Mouse (Mus musculus): ENCODE data around the gene Nme8. TPM values are rescaled to one million over a fixed set of nuclear protein-coding genes. Genes with fewer than 3 reads are reported as not detected.

Nme8 gene
- polyA plus RNA-seq (2012), result not detected in 2 replicates

- no peak for TF ChIP-seq GATA1 (IDR thresholded peaks at IDR 0.05; ENCODE audit: low read length)
Observed at GRCm38 (mm10) chr13:19697790-19698189, at the start of gene Nme8. TSS of gene Nme8 (minus strand) at chr13:19697794.

- TF ChIP-seq GATA1 (IDR thresholded peaks at IDR 0.05; ENCODE audit: low read length), result no peak
Observed at GRCm38 (mm10) chr13:19745741-19746140, 48.1 kb upstream of the Nme8 start.

GRCm38 (mm10) chr13:19744536-19744935, 46.9 kb upstream of the Nme8 start:
- TF ChIP-seq GATA1 (IDR thresholded peaks at IDR 0.05; ENCODE audit: low read length), result no peak

DNA sequence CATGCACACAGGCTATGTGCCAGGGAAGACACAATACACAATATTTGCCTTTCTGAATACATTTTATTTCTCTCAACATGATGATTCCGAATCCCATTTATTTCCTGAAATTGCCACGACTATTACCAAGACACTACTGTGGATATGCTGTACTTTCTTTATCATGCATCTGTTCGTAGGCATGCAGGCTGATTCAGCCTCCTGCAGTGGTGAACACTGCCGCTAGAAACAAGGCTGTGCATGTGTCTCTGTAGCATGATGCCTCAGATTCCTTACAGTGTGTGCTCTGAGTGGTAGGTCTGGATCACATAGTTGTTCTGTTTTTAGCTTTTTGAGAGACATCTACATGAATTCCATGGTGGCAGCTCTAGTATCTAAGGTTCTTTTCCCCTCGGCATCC, 37.0 kb upstream of the Nme8 start:
- TF ChIP-seq GATA1 (IDR thresholded peaks at IDR 0.05; ENCODE audit: low read length), result no peak

GRCm38 (mm10) chr13:19730826-19731225, 33.2 kb upstream of the Nme8 start:
- no peak for TF ChIP-seq GATA1 (IDR thresholded peaks at IDR 0.05; ENCODE audit: low read length)

GRCm38 (mm10) chr13:19718954-19719353, 21.4 kb upstream of the Nme8 start:
- TF ChIP-seq GATA1 (IDR thresholded peaks at IDR 0.05; ENCODE audit: low read length), result no peak

GRCm38 (mm10) chr13:19717201-19717600, 19.6 kb upstream of the Nme8 start:
- no peak for TF ChIP-seq GATA1 (IDR thresholded peaks at IDR 0.05; ENCODE audit: low read length)

GRCm38 (mm10) chr13:19703806-19704205, 6.2 kb upstream of the Nme8 start:
- no peak for TF ChIP-seq GATA1 (IDR thresholded peaks at IDR 0.05; ENCODE audit: low read length)

DNA sequence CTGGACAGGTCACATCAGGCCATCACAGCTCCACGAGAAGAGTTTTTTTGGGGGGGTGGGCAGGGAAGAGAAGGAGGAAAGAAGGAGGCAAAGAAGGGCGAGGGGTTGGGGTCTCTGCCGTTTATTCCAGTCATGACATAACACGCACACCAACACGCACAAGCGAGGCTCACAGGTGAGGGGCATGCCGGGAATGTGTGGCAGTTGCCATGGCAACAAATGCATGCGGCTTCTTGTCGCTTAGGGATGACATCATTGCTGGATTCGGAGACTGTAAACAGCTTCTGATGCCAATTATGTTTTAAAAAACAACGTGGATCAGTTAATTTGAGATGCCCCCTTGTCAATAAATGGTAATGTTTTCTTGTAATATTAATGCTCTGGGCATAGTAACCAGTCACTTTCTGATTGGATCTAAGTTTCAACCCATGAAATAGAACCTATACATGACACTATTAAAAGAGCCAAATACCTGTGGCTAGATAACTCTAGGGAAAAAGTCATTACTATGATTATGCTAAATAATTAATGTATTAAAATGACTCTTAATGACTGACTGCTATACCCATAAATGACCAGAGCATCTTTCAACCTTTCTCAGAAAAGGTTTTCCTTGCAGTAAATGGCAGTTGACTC, 4.0 kb upstream of the Nme8 start:
- no peak for TF ChIP-seq GATA1 (IDR thresholded peaks at IDR 0.05; ENCODE audit: low read length)

GRCm38 (mm10) chr13:19700733-19701442, 3.3 kb upstream of the Nme8 start:
- TF ChIP-seq GATA1 (IDR thresholded peaks at IDR 0.05; ENCODE audit: low read length), result no peak

- no peak for TF ChIP-seq GATA1 (IDR thresholded peaks at IDR 0.05; ENCODE audit: low read length)
Observed at GRCm38 (mm10) chr13:19698524-19699173, 1.1 kb upstream of the Nme8 start.

DNA sequence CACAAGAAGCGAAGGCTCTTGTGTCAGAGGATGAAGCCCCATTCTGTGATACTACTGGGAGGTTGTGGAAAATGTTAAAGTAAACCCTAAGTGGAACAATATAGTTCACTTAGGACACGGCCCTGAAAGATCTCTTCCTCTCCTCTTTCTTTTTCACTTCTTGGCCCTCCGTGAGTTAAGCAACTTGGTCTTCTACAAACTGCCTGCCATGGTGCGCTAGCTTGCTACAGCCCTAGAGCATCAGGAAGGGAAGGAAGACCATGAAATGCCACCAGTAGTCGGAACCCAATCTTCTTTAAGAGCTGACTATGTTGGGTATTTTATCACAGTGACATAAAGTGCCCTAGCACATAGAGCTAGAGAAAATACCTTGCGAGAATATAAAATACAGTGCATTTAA, 7.2 kb downstream of the Nme8 start:
- TF ChIP-seq GATA1 (IDR thresholded peaks at IDR 0.05; ENCODE audit: low read length), result no peak

GRCm38 (mm10) chr13:19689971-19690370, 7.6 kb downstream of the Nme8 start:
- TF ChIP-seq GATA1 (IDR thresholded peaks at IDR 0.05; ENCODE audit: low read length), result no peak

GRCm38 (mm10) chr13:19684007-19684406, 13.6 kb downstream of the Nme8 start:
- no peak for TF ChIP-seq GATA1 (IDR thresholded peaks at IDR 0.05; ENCODE audit: low read length)

GRCm38 (mm10) chr13:19682879-19683640, 14.5 kb downstream of the Nme8 start:
- TF ChIP-seq GATA1 (IDR thresholded peaks at IDR 0.05; ENCODE audit: low read length), result no peak

GRCm38 (mm10) chr13:19674601-19675000, 23.0 kb downstream of the Nme8 start:
- no peak for TF ChIP-seq GATA1 (IDR thresholded peaks at IDR 0.05; ENCODE audit: low read length)

All from G1E-ER4 (cell line).